Mouse (Mus musculus) intestine, embryonic 16.5 days (tissue): Measurements from ENCODE around the gene Nrbf2. TPM values are rescaled to one million over a fixed set of nuclear protein-coding genes. Genes with fewer than 3 reads are reported as not detected.

Experiments used
- ATAC-seq: fragments of 200-750 bp; cut with Nextera tagmentation; 2 replicates; pipeline ENCODE4 v1.8.0; 2017; ENCODE audit warnings: moderate TSS enrichment, moderate library complexity
- H3K27ac ChIP-seq: fragments of 300-500 bp; sonication (generic); 2 replicates; pipeline ENCODE4 v1.5.1; 2014; ENCODE audit warnings: mild to moderate bottlenecking, low read length
- H3K27me3 ChIP-seq: fragments of 300-500 bp; sonication (generic); replicated peaks from 2 replicates; pipeline ENCODE4 v1.6.1; 2014; ENCODE audit warnings: low read length, control low read depth, mixed read lengths; ENCODE audit not compliant: control insufficient read depth, insufficient read depth
- H3K36me3 ChIP-seq: fragments of 300-500 bp; sonication (generic); 2 replicates; pipeline ENCODE4 v1.6.1; 2014; ENCODE audit warnings: low read length, control low read depth; ENCODE audit not compliant: control insufficient read depth, insufficient read depth
- H3K4me1 ChIP-seq: fragments of 300-500 bp; sonication (generic); 2 replicates; pipeline ENCODE4 v1.6.1; 2014; ENCODE audit warnings: low read length, control low read depth, mixed read lengths; ENCODE audit not compliant: control insufficient read depth, insufficient read depth
- H3K4me2 ChIP-seq: fragments of 300-500 bp; sonication (generic); 2 replicates; pipeline ENCODE4 v1.6.1; 2014; ENCODE audit warnings: low read depth, low read length, control low read depth
- H3K4me3 ChIP-seq: fragments of 300-500 bp; sonication (generic); 2 replicates; pipeline ENCODE4 v1.5.1; 2014; ENCODE audit warnings: mild to moderate bottlenecking, low read length
- H3K9ac ChIP-seq: fragments of 300-500 bp; sonication (generic); 2 replicates; pipeline ENCODE4 v1.6.1; 2014; ENCODE audit warnings: low read depth, low read length
- H3K9me3 ChIP-seq: fragments of 300-500 bp; sonication (generic); 2 replicates; pipeline ENCODE4 v1.6.1; 2016; ENCODE audit warnings: low read length, control low read depth; ENCODE audit not compliant: control insufficient read depth
- WGBS: fragments of 180-500 bp; shearing (Covaris S2); extraction: QIAGEN DNeasy Blood & Tissue Kit; methylation state at CpG from one replicate; pipeline ENCODE4 v1.1.7; 2014; 5-methylcytosine and 5-hydroxymethylcytosine counted together
- polyA plus RNA-seq: library from polyadenylated mRNA; unstranded; fragments of >200 nt; fragmentation: Nextera tagmentation; extraction: Ambion mirVana; gene quantifications from 2 replicates; pipeline ENCODE4 v1.2.1, GENCODE M21; 2015

Gene Nrbf2
- polyA plus RNA-seq, 1 experiment from 2014 or later = 38.5 TPM

DNA sequence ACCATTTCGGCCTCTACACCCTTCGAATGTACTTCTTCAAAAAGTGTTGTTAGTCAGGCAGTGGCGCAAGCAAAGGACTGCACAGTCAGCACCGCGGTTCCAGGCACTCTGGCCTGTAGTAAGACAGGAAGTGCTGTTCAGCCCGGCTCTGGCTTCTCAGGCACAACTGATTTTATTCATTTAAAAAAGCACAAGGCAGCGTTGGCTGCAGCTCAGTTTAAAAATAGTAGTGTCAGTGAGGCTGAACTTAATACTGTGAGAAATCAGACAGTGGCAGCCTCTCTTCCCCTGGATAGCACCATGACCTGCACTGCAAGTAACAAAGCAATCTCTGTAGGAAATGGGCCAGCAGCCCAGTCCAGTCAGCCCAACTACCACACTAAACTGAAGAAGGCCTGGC, 59.0 kb downstream of the Nrbf2 start:
- peaks cover 16% of the 10 kb centered on the region for H3K4me1 ChIP-seq
- no peak overlapping the region for H3K4me2 ChIP-seq
- no peaks in the 10 kb centered on the region for H3K27me3 ChIP-seq
- no peak overlapping the region for H3K4me3 ChIP-seq
- 64% methylated on average over 7 of the region's 7 CpGs for WGBS
- H3K36me3 ChIP-seq = peaks cover 8% of the 10 kb centered on the region
- no peaks in the 10 kb centered on the region for H3K9me3 ChIP-seq
- H3K9ac ChIP-seq = no peak overlapping the region
- ATAC-seq = no peak
- 0 out of 2 replicates have a peak overlapping the region, but pooled peaks have one; percentile 3 for H3K27ac ChIP-seq

DNA sequence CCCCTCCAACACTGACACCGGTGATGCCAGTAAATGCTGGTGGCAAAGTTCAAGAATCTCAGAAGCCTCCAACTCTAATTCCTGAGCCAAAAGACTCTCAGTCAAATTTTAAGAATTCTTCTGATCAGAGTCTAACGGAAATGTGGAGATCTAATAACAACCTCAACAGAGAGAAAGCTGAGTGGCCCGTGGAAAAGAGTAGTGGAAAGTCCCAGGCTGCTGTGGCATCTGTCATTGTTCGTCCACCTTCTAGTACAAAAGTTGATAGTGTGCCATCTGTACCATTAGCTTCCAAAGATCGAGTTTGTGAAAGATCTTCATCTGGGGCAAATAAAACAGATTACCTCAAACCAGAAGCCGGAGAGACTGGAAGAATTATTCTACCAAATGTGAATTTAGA, 59.6 kb downstream of the Nrbf2 start:
- 0 out of 2 replicates have a peak overlapping the region, but pooled peaks have one; percentile 3 for H3K27ac ChIP-seq
- ATAC-seq = no peak
- H3K9me3 ChIP-seq = no peaks in the 10 kb centered on the region
- H3K9ac ChIP-seq = no peak overlapping the region
- no peaks in the 10 kb centered on the region for H3K27me3 ChIP-seq
- H3K36me3 ChIP-seq = peaks cover 8% of the 10 kb centered on the region
- peaks cover 13% of the 10 kb centered on the region for H3K4me1 ChIP-seq
- no peak overlapping the region for H3K4me2 ChIP-seq
- WGBS = 86% methylated on average over 6 of the region's 6 CpGs
- H3K4me3 ChIP-seq = no peak overlapping the region

DNA sequence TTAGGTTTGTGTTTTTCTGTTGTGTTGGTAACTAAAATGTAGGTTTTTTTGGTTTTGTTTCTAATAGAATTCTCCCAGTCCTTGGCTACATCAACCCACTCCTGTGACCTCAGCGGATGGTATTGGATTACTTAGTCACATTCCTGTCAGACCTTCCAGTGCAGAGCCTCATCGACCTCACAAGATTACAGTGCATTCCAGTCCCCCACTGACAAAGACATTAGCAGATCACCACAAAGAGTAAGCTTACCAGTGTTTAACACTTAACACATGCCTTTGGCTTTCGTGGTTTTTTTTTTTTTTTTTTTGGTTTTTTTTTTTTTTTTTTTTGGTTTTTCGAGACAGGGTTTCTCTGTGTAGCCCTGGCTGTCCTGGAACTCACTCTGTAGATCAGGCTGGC, 61.2 kb downstream of the Nrbf2 start:
- no peaks in the 10 kb centered on the region for H3K9me3 ChIP-seq
- no peak overlapping the region for H3K27ac ChIP-seq
- ATAC-seq = no peak
- no peak overlapping the region for H3K9ac ChIP-seq
- H3K4me2 ChIP-seq = no peak overlapping the region
- H3K27me3 ChIP-seq = no peaks in the 10 kb centered on the region
- no peak overlapping the region for H3K4me3 ChIP-seq
- peaks cover 17% of the 10 kb centered on the region for H3K36me3 ChIP-seq
- H3K4me1 ChIP-seq = peaks cover 4% of the 10 kb centered on the region
- WGBS = 69% methylated on average over 3 of the region's 4 CpGs

DNA sequence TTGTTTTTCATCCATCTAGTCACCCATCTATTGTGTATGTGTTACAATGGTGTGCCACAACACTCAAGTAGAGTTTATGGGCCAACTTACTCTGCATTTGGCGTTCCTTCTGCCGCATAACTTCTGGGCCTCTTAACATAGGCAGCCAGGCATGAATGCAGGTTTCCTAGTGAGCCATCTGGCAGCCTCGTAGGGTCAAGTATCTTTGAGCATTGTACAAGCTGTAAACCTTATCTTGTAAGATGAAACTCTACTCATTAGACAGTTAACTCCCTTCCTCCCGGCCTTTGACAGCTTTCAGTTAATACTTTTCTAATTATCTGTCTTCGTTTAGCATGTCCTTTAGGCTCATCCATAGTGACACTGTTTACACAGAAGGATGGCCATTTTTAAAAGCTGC, 63.8 kb downstream of the Nrbf2 start:
- 66% methylated on average over 5 of the region's 5 CpGs for WGBS
- Histone ChIP-seq H3K9me3 (no peaks in the 10 kb centered on the region), H3K4me3 (no peak overlapping the region), H3K4me2 (no peak overlapping the region), H3K9ac (no peak overlapping the region), H3K27ac (no peak overlapping the region), H3K36me3 (peaks cover 17% of the 10 kb centered on the region), H3K4me1 (no peaks in the 10 kb centered on the region), H3K27me3 (no peaks in the 10 kb centered on the region)
- no peak for ATAC-seq

DNA sequence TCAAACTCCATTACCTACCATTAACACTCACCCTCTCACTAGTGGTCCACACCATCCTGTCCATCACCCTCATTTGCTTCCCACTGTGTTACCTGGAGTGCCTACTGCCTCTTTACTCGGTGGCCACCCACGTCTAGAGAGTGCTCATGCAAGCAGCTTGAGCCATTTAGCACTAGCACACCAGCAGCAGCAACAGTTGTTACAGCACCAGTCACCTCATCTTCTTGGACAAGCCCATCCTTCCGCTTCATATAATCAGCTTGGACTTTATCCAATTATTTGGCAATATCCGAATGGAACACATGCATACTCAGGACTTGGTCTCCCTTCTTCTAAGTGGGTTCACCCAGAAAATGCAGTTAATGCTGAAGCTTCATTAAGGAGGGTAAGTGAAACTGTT, 64.9 kb downstream of the Nrbf2 start:
- no peak for ATAC-seq
- Histone ChIP-seq H3K4me1 (no peaks in the 10 kb centered on the region), H3K27me3 (no peaks in the 10 kb centered on the region), H3K36me3 (peaks cover 12% of the 10 kb centered on the region), H3K4me2 (no peak overlapping the region), H3K9ac (no peak overlapping the region), H3K9me3 (no peaks in the 10 kb centered on the region), H3K27ac (no peak overlapping the region), H3K4me3 (no peak overlapping the region)
- 87% methylated on average over 4 of the region's 4 CpGs for WGBS

DNA sequence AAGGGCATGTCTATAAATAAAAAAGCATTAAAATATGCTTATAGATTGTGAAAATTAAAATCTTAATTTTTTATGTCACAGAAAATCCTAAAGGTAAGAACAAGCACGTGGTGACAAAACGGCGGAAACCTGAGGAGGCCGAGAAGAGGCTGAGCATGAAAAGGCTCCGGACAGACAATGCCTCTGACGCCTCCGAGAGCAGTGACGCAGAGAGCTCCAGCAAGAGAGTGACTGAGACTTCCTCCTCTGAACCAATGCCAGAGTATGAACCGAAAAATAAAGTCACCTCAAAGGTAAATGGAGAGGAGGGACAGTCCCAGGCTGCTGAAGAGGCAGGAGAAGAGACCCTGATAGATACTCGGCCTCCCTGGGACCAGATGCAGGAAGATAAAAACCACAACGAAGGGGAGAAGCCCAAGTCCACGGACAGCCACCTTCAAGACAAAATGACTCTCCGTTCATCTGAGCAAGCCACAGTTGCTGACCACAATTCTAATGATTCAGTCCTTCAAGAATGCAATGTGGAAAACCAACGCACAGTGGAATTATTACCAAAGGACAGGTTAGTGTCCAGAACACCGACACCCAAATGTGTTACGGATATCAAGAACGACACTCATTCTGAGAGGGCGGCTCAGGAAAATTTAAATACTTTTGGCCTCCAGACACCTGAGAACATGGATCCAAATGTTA, 66.1 kb downstream of the Nrbf2 start:
- no peak overlapping the region for H3K4me3 ChIP-seq
- H3K4me2 ChIP-seq = no peak overlapping the region
- H3K27ac ChIP-seq = no peak overlapping the region
- no peaks in the 10 kb centered on the region for H3K9me3 ChIP-seq
- H3K4me1 ChIP-seq = no peaks in the 10 kb centered on the region
- H3K27me3 ChIP-seq = no peaks in the 10 kb centered on the region
- H3K36me3 ChIP-seq = peaks cover 8% of the 10 kb centered on the region; the same call in 1 of the 2 replicates
- WGBS = 93% methylated on average over 18 of the region's 18 CpGs
- no peak overlapping the region for H3K9ac ChIP-seq
- no peak for ATAC-seq

DNA sequence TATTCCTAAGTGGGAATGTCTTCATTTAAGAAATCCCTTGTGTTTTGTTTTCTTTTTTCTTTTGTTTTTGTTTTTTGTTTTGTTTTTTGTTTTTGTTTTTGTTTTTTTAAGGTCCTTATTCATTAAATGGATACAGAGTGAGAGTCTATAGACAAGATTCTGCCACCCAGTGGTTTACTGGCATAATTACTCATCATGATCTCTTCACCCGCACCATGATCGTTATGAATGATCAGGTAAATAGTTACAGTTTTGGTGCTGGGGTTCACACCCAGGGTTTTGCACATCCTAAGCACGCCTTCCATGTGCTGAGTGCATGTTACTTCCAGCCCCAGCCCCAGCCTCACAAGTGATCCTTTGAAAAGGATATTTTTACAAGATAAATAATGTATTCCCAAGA, 68.2 kb downstream of the Nrbf2 start:
- H3K4me3 ChIP-seq = no peak overlapping the region
- no peak overlapping the region for H3K27ac ChIP-seq
- H3K4me1 ChIP-seq = 0 out of 2 replicates have a peak, but pooled peaks cover 3% of the 10 kb centered on the region
- peaks cover 8% of the 10 kb centered on the region; the same call in 1 of the 2 replicates for H3K36me3 ChIP-seq
- no peak for ATAC-seq
- H3K9ac ChIP-seq = no peak overlapping the region
- no peaks in the 10 kb centered on the region for H3K9me3 ChIP-seq
- no peaks in the 10 kb centered on the region for H3K27me3 ChIP-seq
- 83% methylated on average over 3 of the region's 3 CpGs for WGBS
- H3K4me2 ChIP-seq = no peak overlapping the region

Other genes with a start within 250 kb of the Nrbf2 start
- 21.9 and 22.2 TPM in 2 replicates for gene Jmjd1c, start 189.2 kb downstream of the Nrbf2 start, polyA plus RNA-seq
- 36.2 and 42.1 TPM in 2 replicates for gene Reep3, start 188.4 kb downstream of the Nrbf2 start, polyA plus RNA-seq